Mouse (Mus musculus): Measurements from ENCODE around the gene Psmd8. TPM values are rescaled to one million over a fixed set of nuclear protein-coding genes. Genes with fewer than 3 reads are reported as not detected.

Gene Psmd8
- polyA plus RNA-seq, 1 experiment from 2014 or later = 326 TPM

- Histone ChIP-seq H3K27me3 (replicated peaks) (peaks cover 35% of the 10 kb centered on the region), H3K36me3 (peaks cover 13% of the 10 kb centered on the region), H3K4me3 (peak overlapping the region; percentile 66), H3K9me3 (no peaks in the 10 kb centered on the region), H3K27ac (no peak overlapping the region), H3K4me2 (replicated peaks) (peak overlapping the region; percentile 68), H3K4me1 (peaks cover 47% of the 10 kb centered on the region), H3K9ac (peak overlapping the region; percentile 68)
- under 1% methylated on average over 14 of the region's 14 CpGs for WGBS
- ATAC-seq (ENCODE audit: low FRiP score, low read depth) = peak; percentile 14
These were observed 11.7 kb downstream of the Psmd8 start for GRCm38 (mm10) chr7:29168791-29169230.

DNA sequence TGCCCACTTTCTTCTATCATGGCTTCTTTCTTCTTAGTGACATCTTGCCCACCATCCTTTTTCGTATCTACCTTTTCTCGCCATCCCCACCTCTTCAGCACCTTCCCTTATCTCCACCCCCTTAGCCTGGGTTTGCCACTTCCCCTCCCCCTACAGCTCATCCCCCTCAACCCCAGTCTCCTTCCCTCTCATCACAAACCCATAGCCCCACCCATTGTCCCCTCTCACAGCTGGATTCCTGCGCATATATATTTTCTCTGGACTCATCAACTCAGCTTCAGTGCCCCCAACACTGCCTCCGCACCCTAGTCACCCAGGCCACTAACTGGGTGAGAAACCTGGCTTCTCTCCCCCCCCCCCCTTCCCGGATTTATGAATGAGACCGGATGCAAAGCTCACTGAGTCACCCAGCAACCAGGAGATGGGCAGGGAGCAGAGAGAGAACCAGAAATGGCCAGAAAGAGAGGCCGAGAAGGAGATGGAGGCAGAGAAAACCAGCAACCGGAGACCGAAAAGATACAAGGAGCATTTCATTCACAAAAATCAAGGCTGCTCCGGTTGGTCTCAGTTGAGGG is 12.3 kb downstream of the Psmd8 start:
- peak overlapping the region; percentile 68 for H3K4me2 ChIP-seq (replicated peaks)

DNA sequence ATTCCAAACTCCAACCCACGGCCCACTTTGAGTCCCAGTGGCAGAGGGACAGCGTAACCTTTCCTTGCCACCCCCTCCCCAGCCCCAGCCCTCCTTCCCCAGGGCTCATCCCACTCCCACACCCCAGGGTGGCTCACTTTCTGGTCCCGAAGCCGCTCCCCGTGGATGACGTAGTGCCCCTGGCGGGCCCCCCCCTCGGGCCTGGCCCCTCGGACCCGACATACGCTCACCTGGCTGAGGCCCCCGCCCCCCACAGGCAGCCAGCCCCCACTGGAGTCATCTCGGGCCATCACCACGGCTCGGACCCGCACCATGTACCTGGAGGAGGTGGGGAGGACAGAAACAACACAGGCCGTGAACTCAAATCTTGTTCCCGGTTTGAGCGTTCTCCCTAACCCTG is 12.8 kb downstream of the Psmd8 start:
- no peaks in the 10 kb centered on the region for H3K9me3 ChIP-seq
- peak overlapping the region; percentile 68 for H3K4me2 ChIP-seq (replicated peaks)
- peaks cover 41% of the 10 kb centered on the region for H3K4me1 ChIP-seq
- H3K27me3 ChIP-seq (replicated peaks) = peaks cover 24% of the 10 kb centered on the region
- H3K27ac ChIP-seq = no peak overlapping the region
- peaks cover 10% of the 10 kb centered on the region; the same call in 1 of the 2 replicates for H3K36me3 ChIP-seq
- peak overlapping the region; percentile 68 for H3K9ac ChIP-seq
- peak overlapping the region; percentile 66 for H3K4me3 ChIP-seq
- no peak for ATAC-seq (ENCODE audit: low FRiP score, low read depth)
- 14% methylated on average over 19 of the region's 19 CpGs for WGBS

More for the DNA sequence above, 12.3 kb downstream of the Psmd8 start:
- WGBS = 2% methylated on average over 10 of the region's 10 CpGs
- ATAC-seq (ENCODE audit: low FRiP score, low read depth) = no peak
- peaks cover 44% of the 10 kb centered on the region for H3K4me1 ChIP-seq
- peak overlapping the region; percentile 68 for H3K9ac ChIP-seq
- peaks cover 13% of the 10 kb centered on the region; the same call in 1 of the 2 replicates for H3K36me3 ChIP-seq
- peaks cover 29% of the 10 kb centered on the region for H3K27me3 ChIP-seq (replicated peaks)
- H3K9me3 ChIP-seq = no peaks in the 10 kb centered on the region
- H3K27ac ChIP-seq = no peak overlapping the region
- H3K4me3 ChIP-seq = peak overlapping the region; percentile 66

DNA sequence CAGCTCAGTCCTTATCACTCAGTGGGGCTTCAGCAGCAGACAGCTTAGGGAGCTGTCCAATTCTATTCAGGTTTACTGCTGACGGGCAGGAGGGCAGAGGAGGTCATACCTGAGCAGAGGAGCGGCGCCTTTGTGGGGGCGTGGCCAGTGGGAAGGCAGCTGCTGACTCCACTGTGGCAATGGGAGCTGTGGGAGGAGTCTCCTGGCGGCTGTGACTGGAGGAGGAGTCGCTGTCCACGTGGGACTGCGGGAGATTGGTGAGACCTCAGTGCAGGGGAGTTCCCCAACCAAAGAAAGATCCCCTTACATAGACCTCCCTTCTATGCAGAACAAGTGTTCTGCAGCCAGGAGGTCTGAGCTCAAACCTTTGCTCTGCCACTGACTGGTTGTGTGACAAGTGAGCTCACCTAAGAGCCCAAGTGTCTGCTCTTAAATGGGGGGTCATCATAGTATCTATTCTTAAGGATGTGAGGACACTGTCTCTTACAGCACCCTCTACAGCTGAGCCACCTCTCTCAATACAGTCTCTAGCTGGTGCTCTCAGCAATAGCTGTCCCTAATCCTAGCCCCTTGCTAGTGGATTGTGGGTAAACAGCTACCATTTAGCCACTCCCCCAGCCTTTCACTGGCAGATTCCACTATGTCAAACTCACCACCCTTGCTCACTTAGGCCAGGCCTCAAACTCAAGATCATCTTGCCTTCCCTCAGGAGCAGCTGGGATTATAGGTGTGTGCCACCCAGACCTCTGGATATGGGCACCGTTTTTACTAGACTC is 17.6 kb downstream of the Psmd8 start:
- Histone ChIP-seq H3K9me3 (no peaks in the 10 kb centered on the region), H3K4me3 (no peak overlapping the region), H3K27me3 (replicated peaks) (peaks cover 29% of the 10 kb centered on the region), H3K4me2 (replicated peaks) (no peak overlapping the region), H3K9ac (no peak overlapping the region), H3K27ac (no peak overlapping the region), H3K4me1 (peaks cover 7% of the 10 kb centered on the region; the same call in 1 of the 2 replicates), H3K36me3 (peaks cover 22% of the 10 kb centered on the region)
- WGBS = 24% methylated on average over 9 of the region's 9 CpGs
- ATAC-seq (ENCODE audit: low FRiP score, low read depth) = no peak

DNA sequence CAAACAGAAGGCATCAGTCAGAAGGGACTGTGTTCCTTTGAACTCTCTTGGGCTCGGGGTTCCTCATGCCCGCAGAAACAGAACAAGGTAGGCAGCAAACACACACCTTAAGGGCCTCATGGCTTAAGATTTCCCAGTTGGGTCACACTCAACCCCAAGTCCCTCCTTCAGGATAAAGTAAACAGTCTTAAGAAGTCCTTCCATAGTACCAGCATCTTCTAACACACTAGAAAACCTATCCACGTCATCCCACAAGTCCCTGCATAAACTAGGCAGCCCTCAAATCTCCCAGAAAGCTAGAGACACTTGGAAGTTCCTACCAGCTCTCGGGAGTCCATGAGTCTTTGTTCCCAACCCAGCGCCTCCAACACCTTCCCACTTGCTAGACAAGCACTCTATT is 18.2 kb downstream of the Psmd8 start:
- H3K9me3 ChIP-seq = no peaks in the 10 kb centered on the region
- H3K4me2 ChIP-seq (replicated peaks) = no peak overlapping the region
- 0 out of 2 replicates have a peak, but pooled peaks cover 2% of the 10 kb centered on the region for H3K4me1 ChIP-seq
- H3K9ac ChIP-seq = no peak overlapping the region
- no peak overlapping the region for H3K4me3 ChIP-seq
- no peak overlapping the region for H3K27ac ChIP-seq
- H3K27me3 ChIP-seq (replicated peaks) = peaks cover 27% of the 10 kb centered on the region
- no peak for ATAC-seq (ENCODE audit: low FRiP score, low read depth)
- WGBS = 87% methylated on average over 5 of the region's 5 CpGs
- peaks cover 22% of the 10 kb centered on the region for H3K36me3 ChIP-seq

GRCm38 (mm10) chr7:29158264-29158663 is 22.2 kb downstream of the Psmd8 start:
- peaks cover 27% of the 10 kb centered on the region for H3K27me3 ChIP-seq (replicated peaks)
- no peak overlapping the region for H3K27ac ChIP-seq
- no peak overlapping the region for H3K4me3 ChIP-seq
- H3K9me3 ChIP-seq = peaks cover 4% of the 10 kb centered on the region; the same call in 1 of the 2 replicates
- peaks cover 18% of the 10 kb centered on the region for H3K36me3 ChIP-seq
- WGBS = 3% methylated on average over 5 of the region's 5 CpGs
- H3K4me2 ChIP-seq (replicated peaks) = no peak overlapping the region
- ATAC-seq (ENCODE audit: low FRiP score, low read depth) = no peak
- no peak overlapping the region for H3K9ac ChIP-seq
- H3K4me1 ChIP-seq = peaks cover 7% of the 10 kb centered on the region; the same call in 1 of the 2 replicates

GRCm38 (mm10) chr7:29155838-29156782 is 24.4 kb downstream of the Psmd8 start, which contains the start of gene Fam98c:
TSS of gene Fam98c (minus strand) at chr7:29156234.
- peak; percentile 83 for ATAC-seq (ENCODE audit: low FRiP score, low read depth)
- peaks cover 24% of the 10 kb centered on the region for H3K27me3 ChIP-seq (replicated peaks)
- peak within 1 kb of the TSS; percentile 82 for H3K9ac ChIP-seq
- 3% methylated on average over 68 of the region's 68 CpGs for WGBS
- H3K4me2 ChIP-seq (replicated peaks) = peak within 1 kb of the TSS; percentile 98
- peaks cover 4% of the 10 kb centered on the region; the same call in 1 of the 2 replicates for H3K9me3 ChIP-seq
- H3K4me1 ChIP-seq = peaks cover 4% of the 10 kb centered on the region; the same call in 1 of the 2 replicates
- peak within 1 kb of the TSS; percentile 87 for H3K27ac ChIP-seq
- peak within 1 kb of the TSS; percentile 77 for H3K4me3 ChIP-seq
- peaks cover 8% of the 10 kb centered on the region; the same call in 1 of the 2 replicates for H3K36me3 ChIP-seq

GRCm38 (mm10) chr7:29155196-29155837 is 25.2 kb downstream of the Psmd8 start:
- ATAC-seq (ENCODE audit: low FRiP score, low read depth) = peak; percentile 92
- peak overlapping the region; percentile 77 for H3K4me3 ChIP-seq
- H3K27me3 ChIP-seq (replicated peaks) = peaks cover 24% of the 10 kb centered on the region
- peak overlapping the region; percentile 98 for H3K4me2 ChIP-seq (replicated peaks)
- H3K4me1 ChIP-seq = peaks cover 4% of the 10 kb centered on the region; the same call in 1 of the 2 replicates
- H3K9me3 ChIP-seq = peaks cover 4% of the 10 kb centered on the region; the same call in 1 of the 2 replicates
- H3K36me3 ChIP-seq = 0 out of 2 replicates have a peak, but pooled peaks cover 5% of the 10 kb centered on the region
- WGBS = 8% methylated on average over 37 of the region's 37 CpGs
- H3K9ac ChIP-seq = peak overlapping the region; percentile 82
- peak overlapping the region; percentile 87 for H3K27ac ChIP-seq

- WGBS = 95% methylated on average over 14 of the region's 14 CpGs
- Histone ChIP-seq H3K27ac (no peak overlapping the region), H3K4me2 (replicated peaks) (no peak overlapping the region), H3K4me1 (peaks cover 4% of the 10 kb centered on the region; the same call in 1 of the 2 replicates), H3K4me3 (no peak overlapping the region), H3K9me3 (peaks cover 4% of the 10 kb centered on the region; the same call in 1 of the 2 replicates), H3K27me3 (replicated peaks) (peaks cover 13% of the 10 kb centered on the region), H3K36me3 (0 out of 2 replicates have a peak, but pooled peaks cover 5% of the 10 kb centered on the region), H3K9ac (no peak overlapping the region)
- ATAC-seq (ENCODE audit: low FRiP score, low read depth) = no peak
These were observed 26.3 kb downstream of the Psmd8 start for GRCm38 (mm10) chr7:29154018-29154720.

DNA sequence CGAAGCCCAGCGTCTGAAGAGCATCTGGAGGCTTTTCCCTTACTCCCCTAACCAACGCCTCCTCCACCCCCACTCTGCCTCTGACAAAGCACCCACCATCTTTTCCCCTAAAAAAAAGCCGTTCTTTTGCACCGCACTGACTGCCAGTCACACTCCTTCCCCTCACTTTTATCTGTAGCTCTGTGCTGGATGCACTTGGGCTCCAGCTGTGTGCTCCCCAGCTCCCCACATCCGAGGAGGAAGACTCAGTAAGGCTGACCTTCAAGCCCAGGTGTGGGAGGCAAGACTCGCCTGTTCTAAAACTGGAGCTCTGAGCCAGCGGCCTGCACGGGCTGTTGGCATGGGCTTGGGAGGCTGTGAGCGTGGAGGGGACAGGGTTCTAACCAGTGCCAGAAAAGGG is 29.0 kb downstream of the Psmd8 start:
- H3K27me3 ChIP-seq (replicated peaks) = no peaks in the 10 kb centered on the region
- no peak overlapping the region for H3K4me3 ChIP-seq
- no peak overlapping the region for H3K27ac ChIP-seq
- peaks cover 4% of the 10 kb centered on the region; the same call in 1 of the 2 replicates for H3K4me1 ChIP-seq
- WGBS = 67% methylated on average over 10 of the region's 10 CpGs
- ATAC-seq (ENCODE audit: low FRiP score, low read depth) = no peak
- H3K9me3 ChIP-seq = peaks cover 4% of the 10 kb centered on the region; the same call in 1 of the 2 replicates
- H3K36me3 ChIP-seq = 0 out of 2 replicates have a peak, but pooled peaks cover 5% of the 10 kb centered on the region
- H3K9ac ChIP-seq = no peak overlapping the region
- H3K4me2 ChIP-seq (replicated peaks) = no peak overlapping the region

All from neural tube, embryonic 12.5 days (tissue).